Mouse (Mus musculus) fat pad, adult 2 months (tissue): ENCODE measurements around the gene Cdc40.

Source experiments
- DNase-seq: peaks from one replicate; pipeline ENCODE4 v3.0.0-alpha.2; 2011; ENCODE audit warnings: low read depth, low spot score; ENCODE audit errors: extremely low read depth

Cdc40 gene

GRCm38 (mm10) chr10:40882831-40883643 is at the start of gene Cdc40, which contains the start of gene Wasf1:
Gene Cdc40, minus strand, starts transcription at chr10:40883311.
Gene Wasf1, plus strand, starts transcription at chr10:40883475.
- DNase-seq = peak; percentile 66

- DNase-seq = no peak
These were observed 36.4 kb upstream of the Cdc40 start for GRCm38 (mm10) chr10:40919464-40919863.

GRCm38 (mm10) chr10:40918669-40919440 is 35.7 kb upstream of the Cdc40 start:
- no peak for DNase-seq

GRCm38 (mm10) chr10:40915240-40915639 is 32.1 kb upstream of the Cdc40 start:
- no peak for DNase-seq

GRCm38 (mm10) chr10:40910811-40911210 is 27.7 kb upstream of the Cdc40 start:
- no peak for DNase-seq

GRCm38 (mm10) chr10:40908580-40908979 is 25.5 kb upstream of the Cdc40 start:
- no peak for DNase-seq

GRCm38 (mm10) chr10:40906802-40907201 is 23.7 kb upstream of the Cdc40 start:
- DNase-seq = no peak

- DNase-seq = no peak
These were observed 23.0 kb upstream of the Cdc40 start for GRCm38 (mm10) chr10:40906131-40906530.

GRCm38 (mm10) chr10:40901786-40902185 is 18.7 kb upstream of the Cdc40 start:
- DNase-seq = no peak

- DNase-seq = no peak
These were observed 13.5 kb upstream of the Cdc40 start for GRCm38 (mm10) chr10:40896656-40897055.

- DNase-seq = no peak
These were observed 12.7 kb upstream of the Cdc40 start for GRCm38 (mm10) chr10:40895765-40896164.

- no peak for DNase-seq
These were observed 6.0 kb upstream of the Cdc40 start for GRCm38 (mm10) chr10:40889146-40889545.

GRCm38 (mm10) chr10:40887316-40887715 is 4.2 kb upstream of the Cdc40 start:
- DNase-seq = no peak

GRCm38 (mm10) chr10:40885432-40885831 is 2.3 kb upstream of the Cdc40 start:
- DNase-seq = no peak

GRCm38 (mm10) chr10:40884279-40884806 is 1.2 kb upstream of the Cdc40 start:
- DNase-seq = no peak

GRCm38 (mm10) chr10:40883644-40884278 is 650 bp upstream of the Cdc40 start:
- DNase-seq = no peak

- no peak for DNase-seq
These were observed 778 bp downstream of the Cdc40 start for GRCm38 (mm10) chr10:40882333-40882732.

- no peak for DNase-seq
These were observed 1.9 kb downstream of the Cdc40 start for GRCm38 (mm10) chr10:40881236-40881635.

GRCm38 (mm10) chr10:40879969-40880368 is 3.1 kb downstream of the Cdc40 start:
- DNase-seq = no peak

GRCm38 (mm10) chr10:40878246-40878645 is 4.9 kb downstream of the Cdc40 start:
- no peak for DNase-seq

GRCm38 (mm10) chr10:40872052-40872451 is 11.1 kb downstream of the Cdc40 start:
- DNase-seq = peak; percentile 30
